Mouse (Mus musculus) left cerebral cortex, postnatal 36 days (tissue): Measurements from ENCODE around the gene Ptprr. TPM values are rescaled to one million over a fixed set of nuclear protein-coding genes. Genes with fewer than 3 reads are reported as not detected.

Experiments
- DNase-seq, 2 experiments: peaks; one replicate each; pipeline ENCODE4 v3.0.0; 2021 to 2022; ENCODE audit warnings: low spot score in 2 of 2, mixed read lengths in 1 of 2
- intact Hi-C: fragments of 180-260 bp; cut with DNase I; formaldehyde crosslinking; loops from one replicate; pipeline ENCODE4 v1.15.1; 2025
- total RNA-seq, 2 experiments: library from RNA; stranded (reverse); gene quantifications; 2 replicates each; pipeline ENCODE4 v1.2.3; 2021

The Ptprr gene
- total RNA-seq = 10 to 100 TPM; 18.1 to 21.4 TPM

DNA sequence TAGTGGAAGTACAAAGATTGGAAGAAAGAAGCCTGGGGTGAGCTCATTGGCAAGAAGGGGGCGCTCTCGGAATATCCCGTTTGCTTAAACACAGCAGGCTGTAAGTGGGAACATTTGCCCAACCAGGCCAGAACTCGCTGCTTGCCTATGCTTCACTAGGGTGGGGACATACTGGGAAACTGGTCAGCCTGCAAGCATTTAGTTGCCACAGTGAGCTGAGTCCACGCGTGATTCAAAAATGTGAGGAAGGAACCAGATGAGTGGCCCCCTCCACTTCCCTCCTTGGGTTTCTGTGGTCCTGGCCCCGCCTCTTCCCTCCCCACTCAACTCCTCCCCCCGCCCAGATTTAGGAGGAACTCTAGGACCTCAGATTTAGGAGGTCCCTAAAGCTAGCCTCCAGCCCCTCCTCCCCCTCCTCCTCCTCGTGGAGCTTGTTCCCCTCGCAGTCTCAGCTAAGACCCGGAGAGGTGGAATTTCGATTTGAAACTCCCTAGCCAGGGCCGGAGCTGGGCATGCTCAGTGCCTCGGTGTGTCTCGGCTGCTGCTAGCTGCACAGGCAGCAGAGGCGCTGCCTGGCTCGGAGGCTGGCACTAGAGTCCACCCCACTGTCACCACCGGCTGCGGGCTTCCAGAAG, at the start of gene Ptprr:
Ptprr (plus strand) TSS at position 369 of the 635 bp plus-strand sequence.
- DNase-seq = peak; percentile 87 to 89
- intact Hi-C loops = loop anchor here (5.0 kb wide), 1 partner anchor 179 kb away; no protein-coding TSS in a partner anchor

DNA sequence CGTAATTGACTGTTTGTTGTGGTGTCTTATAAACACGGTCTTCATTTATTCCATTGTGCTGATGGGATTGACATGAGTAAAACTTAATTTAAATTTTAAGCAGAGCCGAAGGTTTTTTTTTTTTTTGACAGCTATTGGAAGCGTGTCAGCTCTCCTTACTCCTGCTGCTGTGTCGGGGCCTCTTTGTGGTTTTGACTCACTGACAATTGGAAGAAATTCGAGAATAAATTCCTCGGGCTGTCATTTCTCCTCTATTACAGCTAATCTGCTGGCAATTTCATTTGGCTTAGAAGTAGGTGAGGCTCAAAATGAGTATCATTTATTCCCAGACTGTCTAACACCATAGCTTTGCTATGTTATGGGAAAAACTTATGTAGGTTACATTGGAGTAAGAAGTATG, 41.7 kb upstream of the Ptprr start:
- no peak for DNase-seq
- intact Hi-C loops = no loop called here

- DNase-seq = no peak
- intact Hi-C loops = no loop called here
These were observed 39.0 kb upstream of the Ptprr start for GRCm38 (mm10) chr10:115978992-115979391.

GRCm38 (mm10) chr10:115980018-115980417, 38.0 kb upstream of the Ptprr start:
- no peak for DNase-seq
- intact Hi-C loops = no loop called here

- intact Hi-C loops = no loop called here
- DNase-seq = no peak
These were observed 33.7 kb upstream of the Ptprr start for GRCm38 (mm10) chr10:115984308-115984707.

DNA sequence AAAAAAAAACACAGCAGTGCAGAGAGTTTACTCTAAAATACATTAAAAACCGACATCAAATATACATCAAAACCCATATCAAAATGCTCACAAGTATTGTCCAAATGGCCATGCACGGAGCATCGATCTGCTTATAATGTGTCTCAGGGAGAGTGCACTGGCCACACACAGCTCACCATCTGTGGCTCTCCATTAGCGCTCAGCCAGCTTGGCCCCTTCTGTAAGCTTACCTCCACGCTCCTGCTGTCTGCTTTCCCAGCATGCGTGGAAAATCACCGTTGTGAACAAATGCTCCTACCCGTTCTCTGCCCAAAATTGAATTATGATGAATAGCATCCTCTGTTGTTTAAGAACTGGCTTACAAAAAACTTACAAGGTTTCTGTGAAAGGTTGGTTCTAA, 16.2 kb upstream of the Ptprr start:
- intact Hi-C loops = no loop called here
- DNase-seq = no peak

DNA sequence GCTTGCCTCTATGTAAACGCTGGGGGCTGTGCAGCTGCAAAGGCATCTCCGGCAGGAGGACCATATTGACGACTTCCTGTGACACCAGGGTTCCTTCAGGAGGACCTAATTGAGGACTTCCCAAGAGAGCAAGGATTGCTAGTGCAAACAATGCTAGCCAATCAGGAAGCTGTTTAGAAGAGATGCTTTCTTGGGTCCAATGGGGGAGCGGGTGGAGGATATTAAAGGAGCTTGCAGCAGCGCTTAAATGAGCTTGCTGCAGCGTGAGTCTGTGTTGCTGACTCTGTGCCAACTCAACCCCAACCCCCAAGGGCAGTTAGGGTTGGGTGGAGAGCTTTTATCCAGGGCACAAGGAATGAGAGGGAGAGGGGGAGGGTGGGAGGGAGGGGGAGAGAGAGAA, 11.3 kb upstream of the Ptprr start:
- DNase-seq = peak in 1 of 2 experiments; percentile 9
- intact Hi-C loops = no loop called here

DNA sequence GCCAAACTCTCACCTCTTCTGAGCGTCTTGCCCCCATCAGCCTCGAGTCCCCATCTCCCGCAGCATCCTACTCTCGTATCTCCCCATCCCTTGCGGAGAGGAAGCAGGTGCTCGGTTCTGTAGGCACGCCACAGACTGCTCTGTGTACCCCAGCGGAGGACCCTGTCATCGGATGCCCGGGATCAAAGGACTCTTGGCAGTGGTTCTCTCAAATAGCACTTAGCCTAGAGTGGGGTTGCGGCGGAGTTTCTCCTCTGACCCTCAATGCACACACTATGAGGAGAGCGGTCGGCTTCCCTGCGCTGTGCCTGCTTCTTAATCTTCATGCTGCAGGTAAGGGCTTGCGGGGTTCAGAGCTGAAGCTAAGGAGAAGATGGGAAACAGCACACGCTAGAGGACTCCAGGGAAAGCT, 473 bp downstream of the Ptprr start:
- DNase-seq = no peak
- intact Hi-C loops = loop anchor here (5.0 kb wide), 1 partner anchor 179 kb away; no protein-coding TSS in a partner anchor

GRCm38 (mm10) chr10:116019086-116019860, 1.3 kb downstream of the Ptprr start:
- intact Hi-C loops = loop anchor here (5.0 kb wide), 1 partner anchor 178 kb away; no protein-coding TSS in a partner anchor

DNA sequence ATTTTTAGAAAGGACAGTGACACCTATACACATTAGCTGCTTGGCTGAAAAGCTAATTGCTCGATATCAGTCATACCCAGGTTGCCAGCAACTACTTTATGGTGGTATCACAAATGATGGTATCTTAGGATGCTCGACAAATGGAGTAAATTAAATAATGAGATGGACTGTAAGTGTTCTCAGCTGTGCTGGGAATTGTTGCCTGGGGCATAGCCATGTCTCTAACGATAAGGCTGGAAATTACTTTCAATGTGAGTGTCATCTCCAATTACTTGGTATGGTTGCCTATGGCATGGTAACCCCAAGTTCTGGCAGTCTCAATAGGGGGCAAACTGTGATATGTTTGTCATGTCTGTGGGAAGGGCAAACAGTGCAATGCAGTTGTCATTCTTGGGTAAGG, 3.1 kb downstream of the Ptprr start:
- intact Hi-C loops = no loop called here
- DNase-seq = no peak

More at GRCm38 (mm10) chr10:116019086-116019860, 1.3 kb downstream of the Ptprr start:
- peak; percentile 43 to 52 for DNase-seq

GRCm38 (mm10) chr10:116038150-116038549, 20.1 kb downstream of the Ptprr start:
- no peak for DNase-seq
- intact Hi-C loops = no loop called here

DNA sequence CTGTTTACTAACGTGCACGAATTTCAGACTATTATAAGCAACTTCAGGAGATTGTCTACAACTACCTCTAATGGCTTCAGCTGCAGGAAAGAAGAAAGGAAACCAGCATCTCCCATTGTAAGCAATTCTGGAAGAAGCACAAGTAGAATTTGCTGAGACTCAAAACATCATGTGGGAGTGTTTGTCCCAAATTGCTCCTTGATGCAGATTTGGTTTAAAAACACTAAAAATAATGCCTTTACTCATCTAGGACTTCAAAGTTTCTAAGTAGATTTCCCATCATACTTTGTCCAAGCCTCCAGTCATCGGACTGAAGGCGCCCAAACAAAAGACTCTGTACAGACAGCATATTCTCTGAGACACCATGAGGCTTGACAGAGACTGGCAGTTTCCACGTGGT, 57.9 kb downstream of the Ptprr start:
- DNase-seq = no peak
- intact Hi-C loops = no loop called here

- intact Hi-C loops = no loop called here
- no peak for DNase-seq
These were observed 60.6 kb downstream of the Ptprr start for GRCm38 (mm10) chr10:116078636-116079035.

- DNase-seq = no peak
- intact Hi-C loops = no loop called here
These were observed 61.4 kb downstream of the Ptprr start for GRCm38 (mm10) chr10:116079396-116079795.

GRCm38 (mm10) chr10:116080841-116081240, 62.8 kb downstream of the Ptprr start:
- no peak for DNase-seq
- intact Hi-C loops = loop anchor here (5.0 kb wide), 1 partner anchor 236 kb away; no protein-coding TSS in a partner anchor

- intact Hi-C loops = loop anchor here (2.0 to 5.0 kb wide), 2 partner anchors 113 to 233 kb away; no protein-coding TSS in a partner anchor
- no peak for DNase-seq
These were observed 66.0 kb downstream of the Ptprr start for GRCm38 (mm10) chr10:116083965-116084364.

DNA sequence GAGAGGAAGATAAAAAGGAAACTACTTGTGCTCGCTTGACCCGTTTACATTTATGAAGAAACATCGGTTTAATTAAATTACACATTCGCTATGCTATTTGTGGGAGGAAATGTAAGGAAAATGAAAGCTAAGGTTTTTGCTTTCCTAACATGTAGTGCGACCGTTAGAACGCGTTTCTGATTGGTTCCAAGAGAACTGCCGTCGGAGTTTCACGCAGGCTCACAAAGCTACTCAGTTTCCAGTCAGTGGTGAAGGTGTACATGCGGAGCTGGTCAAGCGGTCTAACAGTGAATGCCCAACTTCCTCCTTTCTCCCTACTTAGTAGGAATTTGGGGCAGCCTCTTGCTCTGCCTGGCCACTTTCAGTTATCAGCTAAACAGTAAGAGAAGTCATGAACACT, 78.5 kb downstream of the Ptprr start:
- intact Hi-C loops = no loop called here
- no peak for DNase-seq

DNA sequence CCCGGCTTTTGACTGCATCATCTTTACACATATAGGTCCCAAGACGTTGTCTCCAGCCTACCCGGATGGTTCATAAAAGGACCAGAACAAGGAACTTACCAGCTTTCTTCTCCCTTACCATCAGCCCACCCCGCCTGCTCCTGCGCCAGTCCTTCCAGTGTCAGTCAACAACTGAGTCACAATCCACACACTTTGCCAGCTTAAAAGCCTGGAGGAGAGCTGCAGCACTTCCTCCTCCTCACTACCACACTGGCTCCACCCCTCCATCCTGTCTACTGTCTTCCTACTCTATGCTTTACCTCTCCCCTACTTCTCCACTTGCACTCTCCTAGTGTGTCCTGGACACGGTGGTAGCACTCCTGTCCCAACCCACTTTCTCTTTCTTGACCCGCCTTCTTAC, 80.5 kb downstream of the Ptprr start:
- intact Hi-C loops = no loop called here
- DNase-seq = peak in 1 of 2 experiments; percentile 16

DNA sequence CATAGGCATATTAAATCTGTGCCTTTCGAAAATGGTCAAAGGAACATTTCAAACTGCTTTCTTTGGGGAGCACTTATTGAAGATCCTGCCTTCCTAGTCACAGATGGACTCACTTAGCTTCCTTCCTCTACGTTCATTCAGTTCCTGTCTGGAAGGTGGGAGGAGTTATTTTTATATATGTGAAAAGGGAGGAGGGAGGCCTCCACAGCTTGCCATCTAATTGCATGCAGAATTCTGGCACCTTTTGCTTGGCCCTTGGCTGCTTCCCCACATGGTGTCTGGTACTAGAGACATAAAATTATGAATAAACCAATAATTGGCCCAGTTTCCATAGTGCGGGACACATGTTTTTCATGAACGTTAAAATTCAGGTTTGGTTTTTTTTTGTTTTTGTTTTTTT, 90.2 kb downstream of the Ptprr start:
- DNase-seq = peak in 1 of 2 experiments; percentile 12
- intact Hi-C loops = no loop called here

DNA sequence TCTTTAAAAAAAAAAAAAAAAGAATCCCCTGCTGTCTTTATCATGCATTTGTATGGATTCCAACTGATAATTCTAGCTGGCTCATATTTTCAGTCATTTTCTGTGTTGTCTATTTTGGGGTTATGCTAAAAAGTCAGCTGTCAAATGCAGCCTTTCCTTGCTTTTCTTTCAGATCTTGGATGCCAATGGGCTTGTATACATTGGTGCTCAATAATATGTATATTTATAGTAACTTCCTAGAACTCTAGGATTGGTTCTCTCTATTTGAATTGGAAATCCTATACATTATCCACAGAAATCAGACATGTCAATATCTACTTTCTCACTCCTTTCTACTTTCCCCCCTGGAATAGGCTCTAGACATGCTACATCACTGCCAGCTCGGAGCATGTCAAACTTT, 90.7 kb downstream of the Ptprr start:
- intact Hi-C loops = no loop called here
- no peak for DNase-seq

GRCm38 (mm10) chr10:116112868-116113267, 94.9 kb downstream of the Ptprr start:
- no peak for DNase-seq
- intact Hi-C loops = no loop called here
